Mouse (Mus musculus) naive thymus-derived CD4-positive, alpha-beta T cell, adult 2 months (primary cell): ENCODE data around the gene Ccdc92b.

Experiments
- DNase-seq: peaks from one replicate; pipeline ENCODE4 v3.0.0-alpha.2; 2011; ENCODE audit warnings: low read depth

Gene Ccdc92b

DNA sequence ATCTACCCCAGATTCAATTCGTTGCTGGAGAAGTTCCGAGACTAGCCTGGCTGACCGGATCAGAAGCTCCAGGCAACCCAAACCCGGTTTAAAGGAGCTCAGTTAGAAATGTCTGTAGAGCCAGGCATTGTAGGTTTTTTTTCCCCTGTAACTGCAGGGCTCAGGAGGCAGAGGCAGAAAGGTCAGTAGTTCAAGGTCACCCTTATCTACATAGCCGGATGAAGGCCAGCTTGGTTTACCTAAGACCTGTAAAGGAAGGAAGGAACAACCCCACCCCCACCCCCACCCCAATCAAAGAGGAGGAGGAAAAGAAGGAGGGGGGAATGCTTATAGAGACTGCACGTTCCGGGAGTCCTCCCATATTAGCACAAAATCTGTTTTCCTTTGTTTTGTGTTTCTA, 8.0 kb upstream of the Ccdc92b start:
- no peak for DNase-seq

DNA sequence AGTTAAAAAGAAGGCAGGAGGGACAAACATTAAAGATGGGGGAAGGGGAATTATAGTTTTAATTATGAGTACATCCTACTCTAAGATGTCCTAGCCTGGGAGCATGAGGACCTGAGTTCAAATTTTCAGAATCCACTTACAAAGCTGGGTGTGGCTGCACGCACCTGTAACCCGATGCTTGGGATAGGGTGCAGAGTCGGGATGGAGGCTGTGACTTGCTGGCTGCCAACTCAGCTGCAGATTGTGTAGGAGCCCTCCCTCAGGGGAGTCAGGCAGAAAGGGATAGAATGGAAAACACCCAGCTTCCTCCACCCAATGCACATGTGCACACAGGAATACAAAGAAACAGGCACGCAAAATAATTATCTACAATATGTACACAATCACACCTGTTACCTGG, 6.0 kb upstream of the Ccdc92b start:
- DNase-seq, result no peak

DNA sequence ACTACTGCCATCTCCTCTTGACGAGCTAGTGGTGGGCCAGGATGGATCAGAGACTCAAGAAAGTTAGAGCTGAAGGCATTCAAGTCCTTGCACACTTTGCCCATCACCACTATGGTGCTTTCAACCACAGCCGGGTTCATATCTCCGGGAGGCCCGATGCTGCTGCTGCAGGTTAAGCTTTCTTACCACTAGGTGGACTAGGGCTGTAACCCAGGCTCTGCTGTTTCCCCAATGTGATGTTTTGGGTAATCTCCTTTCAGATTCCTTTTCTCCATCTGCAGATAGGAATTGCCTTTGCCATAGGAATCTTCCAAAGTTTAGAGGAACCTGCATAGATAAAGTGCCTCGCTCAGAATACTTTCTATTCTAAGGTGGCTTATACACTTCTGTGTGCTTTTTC, 3.8 kb upstream of the Ccdc92b start:
- no peak for DNase-seq

DNA sequence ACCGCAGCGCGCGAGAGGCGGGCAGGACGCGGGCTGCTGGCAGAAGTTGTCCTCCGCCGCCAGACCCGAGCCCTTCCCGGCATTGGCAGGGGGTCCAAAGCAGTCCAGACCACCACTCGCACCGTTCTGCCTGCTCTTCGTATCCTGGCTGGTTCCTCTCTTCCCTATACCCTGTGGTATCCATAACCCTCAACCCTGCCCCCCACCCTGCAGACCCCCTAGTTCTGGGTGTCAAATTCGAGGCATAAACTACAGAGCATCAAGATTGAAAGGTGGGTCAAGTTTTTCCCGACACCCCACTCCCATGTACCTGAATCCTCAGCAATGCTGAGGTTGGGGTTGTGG, 523 bp downstream of the Ccdc92b start:
- no peak for DNase-seq

DNA sequence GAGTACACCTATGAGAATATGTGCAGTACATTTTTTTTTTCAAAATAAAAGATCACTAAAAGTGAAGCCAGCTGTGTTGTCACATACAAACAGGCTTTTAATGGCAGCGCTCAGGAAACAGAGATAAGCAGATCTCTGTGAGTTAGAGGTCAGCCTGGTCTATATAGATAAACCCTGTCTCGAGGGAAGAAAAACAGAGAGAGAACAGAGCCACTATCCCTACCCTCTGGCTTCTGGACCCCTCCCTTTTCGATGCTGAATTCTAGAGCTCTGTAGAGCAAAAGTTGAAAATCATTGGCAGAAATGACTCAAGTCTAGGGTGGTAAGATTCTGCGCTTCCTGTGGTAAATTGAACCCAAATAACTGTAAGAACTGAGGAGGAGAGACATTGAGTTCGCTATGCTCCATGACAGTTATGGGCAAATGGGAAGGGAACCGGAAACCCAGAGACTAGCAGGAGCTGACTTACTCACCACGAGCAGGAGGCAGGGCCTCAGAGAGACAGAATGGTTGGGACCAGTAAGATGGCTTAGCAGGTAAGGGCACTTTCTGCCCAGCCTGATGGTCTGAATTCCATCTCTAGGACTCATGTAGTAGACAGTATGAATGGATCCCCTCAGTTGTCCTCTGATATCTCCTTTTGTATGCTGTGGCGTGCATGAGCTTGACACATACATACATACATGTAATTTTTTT, 2.7 kb downstream of the Ccdc92b start:
- DNase-seq, result no peak

DNA sequence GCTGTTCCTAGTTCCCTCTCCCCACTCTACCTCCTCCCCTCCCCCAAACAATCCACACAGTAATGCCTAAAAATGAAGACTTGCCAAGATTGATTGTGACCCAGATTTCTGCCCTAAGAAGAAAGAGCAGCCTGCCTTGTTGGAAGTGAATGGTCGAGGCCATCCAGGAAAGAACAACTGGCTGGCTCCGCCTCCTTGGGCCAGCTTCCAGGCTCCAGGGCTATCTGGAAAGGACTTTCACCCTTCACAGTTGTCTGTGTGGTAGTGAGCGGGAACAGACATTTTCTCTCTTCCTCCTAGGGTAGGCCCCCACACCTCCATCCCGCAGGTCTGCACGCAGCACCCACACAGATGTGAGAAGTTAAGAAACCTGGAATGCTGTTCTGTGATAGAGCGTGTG, 4.3 kb downstream of the Ccdc92b start:
- DNase-seq, result no peak

DNA sequence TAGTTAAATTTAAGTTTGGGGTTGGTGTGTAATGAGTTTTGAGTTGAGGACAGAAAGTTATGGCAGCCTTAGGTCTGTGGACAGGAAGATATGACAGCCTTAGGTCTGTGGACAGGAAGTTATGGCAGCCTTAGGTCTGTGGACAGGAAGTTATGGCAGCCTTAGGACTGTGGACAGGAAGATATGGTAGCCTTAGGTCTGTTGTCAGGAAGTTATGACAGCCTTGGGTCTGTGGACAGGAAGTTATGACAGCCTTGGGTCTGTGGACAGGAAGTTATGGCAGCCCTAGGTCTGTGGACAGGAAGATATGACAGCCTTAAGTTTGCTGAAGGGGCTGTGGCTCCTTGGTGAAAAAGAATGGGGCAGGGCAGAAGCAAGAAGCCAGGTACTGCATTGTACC, 5.9 kb downstream of the Ccdc92b start:
- no peak for DNase-seq

DNA sequence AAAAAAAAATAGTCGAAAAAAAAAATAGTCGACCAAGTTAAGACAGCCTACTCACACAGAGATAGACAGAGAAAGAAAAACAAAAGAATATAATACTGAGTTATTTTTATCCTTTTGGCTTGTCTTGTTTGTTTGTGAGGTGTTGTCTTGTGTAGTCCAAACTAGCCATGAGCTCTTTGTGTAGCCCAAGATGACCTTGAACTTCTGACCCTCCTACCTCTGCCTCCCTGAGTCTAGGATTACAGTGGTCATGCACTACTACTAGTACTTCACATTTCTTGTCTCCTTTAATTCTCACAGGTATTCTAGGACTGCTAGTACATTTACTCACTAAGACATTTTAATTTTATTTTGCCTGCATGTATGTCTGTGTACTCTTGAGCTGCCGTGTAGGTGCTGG, 8.1 kb downstream of the Ccdc92b start:
- no peak for DNase-seq

DNA sequence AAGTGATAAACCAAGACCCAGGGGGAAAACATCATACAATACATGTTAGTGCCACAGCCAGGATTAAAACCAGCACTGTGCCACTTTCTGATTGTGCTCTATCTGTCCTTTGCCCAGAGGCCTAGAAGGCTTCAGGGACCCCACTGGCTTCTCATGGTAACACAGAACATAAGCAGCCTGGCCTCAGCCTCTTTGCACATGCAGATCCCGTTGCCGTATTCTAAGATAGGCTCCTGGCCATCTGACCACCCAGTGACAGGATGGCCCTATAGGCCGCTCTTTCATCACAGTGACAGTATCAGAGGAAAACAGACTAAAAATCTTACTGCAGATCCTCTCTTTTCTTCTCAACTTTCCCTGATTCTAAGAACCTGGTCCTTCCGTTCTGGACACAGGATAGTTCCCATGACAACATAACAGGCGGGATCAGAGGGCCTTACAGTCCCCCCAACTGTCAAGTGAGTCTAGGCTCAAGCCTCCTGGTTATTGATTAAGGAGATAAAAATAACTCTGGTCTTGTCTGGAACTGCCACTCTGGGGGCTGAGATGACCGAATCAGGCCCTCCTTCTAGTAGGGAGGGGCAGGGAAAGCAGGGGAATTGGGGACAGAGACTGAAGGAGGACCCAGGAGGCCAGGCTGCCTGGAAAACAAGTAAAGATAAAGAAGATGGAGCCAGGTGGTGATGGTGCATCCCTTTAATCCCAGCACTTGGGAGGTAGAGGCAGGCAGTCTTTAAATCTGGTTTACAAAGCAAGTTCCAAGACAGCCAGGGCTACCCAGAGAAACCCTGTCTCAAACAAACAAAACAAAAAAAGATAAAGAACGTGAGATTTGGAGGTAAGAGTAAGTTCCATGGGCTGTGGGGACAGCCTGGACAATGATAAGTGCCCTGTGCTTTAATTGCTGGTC, 12.7 kb downstream of the Ccdc92b start:
- no peak for DNase-seq

DNA sequence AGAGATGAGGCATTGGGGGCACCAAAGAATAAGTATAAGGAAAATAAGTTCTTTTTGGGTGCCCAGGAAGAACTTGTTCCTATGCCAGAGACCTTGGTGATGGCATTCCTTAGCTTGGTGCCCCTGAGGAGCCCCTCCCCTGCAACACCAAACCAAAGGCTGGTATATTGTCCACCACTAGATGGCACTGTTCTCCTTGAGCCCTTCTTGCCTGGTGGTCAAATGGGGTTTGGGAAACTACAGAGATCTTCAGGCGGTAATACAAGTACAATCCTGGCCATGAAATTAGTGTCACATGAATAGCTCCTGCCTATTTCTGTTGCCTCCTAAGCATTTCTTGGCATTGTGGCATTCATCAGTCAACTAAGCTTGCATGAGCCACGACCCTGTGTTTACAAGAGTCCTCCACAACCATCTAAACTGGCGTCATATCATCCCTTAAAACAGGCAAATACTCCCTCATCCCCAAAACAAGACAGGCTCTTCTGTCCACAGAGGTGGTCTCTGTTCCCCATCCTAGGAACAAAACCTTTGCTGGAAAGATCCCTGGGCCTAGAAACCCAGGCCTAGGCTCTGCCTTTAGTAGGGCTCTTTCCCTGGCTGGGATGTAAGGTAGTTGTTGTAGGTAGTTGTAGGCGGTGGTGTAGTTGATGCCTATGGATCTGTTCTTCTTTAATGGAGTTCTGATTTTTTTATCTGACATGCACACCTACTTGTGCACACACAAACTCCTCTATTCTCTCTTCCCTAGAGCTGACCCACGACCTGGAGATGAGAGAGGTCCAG, 15.3 kb downstream of the Ccdc92b start:
- DNase-seq, result peak; percentile 87

DNA sequence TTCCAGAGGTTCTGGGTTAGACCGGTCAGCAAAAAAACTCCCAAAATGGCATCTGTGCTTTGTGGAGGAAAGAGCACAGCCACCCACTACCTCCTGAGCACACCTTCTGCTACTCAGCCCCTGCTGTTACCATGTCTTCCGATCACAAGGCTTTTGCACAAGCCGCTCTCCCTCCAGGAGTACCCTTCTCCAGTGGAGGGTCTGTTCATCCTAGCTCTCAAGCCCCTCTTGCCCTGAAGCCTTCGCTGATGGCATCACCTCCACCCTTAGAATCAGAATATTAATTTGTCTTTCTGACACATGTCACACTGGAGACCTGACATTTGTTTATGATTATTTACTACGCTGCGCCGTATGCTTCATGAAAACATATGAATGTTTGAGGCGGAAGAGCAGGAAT, 18.1 kb downstream of the Ccdc92b start:
- DNase-seq, result no peak

DNA sequence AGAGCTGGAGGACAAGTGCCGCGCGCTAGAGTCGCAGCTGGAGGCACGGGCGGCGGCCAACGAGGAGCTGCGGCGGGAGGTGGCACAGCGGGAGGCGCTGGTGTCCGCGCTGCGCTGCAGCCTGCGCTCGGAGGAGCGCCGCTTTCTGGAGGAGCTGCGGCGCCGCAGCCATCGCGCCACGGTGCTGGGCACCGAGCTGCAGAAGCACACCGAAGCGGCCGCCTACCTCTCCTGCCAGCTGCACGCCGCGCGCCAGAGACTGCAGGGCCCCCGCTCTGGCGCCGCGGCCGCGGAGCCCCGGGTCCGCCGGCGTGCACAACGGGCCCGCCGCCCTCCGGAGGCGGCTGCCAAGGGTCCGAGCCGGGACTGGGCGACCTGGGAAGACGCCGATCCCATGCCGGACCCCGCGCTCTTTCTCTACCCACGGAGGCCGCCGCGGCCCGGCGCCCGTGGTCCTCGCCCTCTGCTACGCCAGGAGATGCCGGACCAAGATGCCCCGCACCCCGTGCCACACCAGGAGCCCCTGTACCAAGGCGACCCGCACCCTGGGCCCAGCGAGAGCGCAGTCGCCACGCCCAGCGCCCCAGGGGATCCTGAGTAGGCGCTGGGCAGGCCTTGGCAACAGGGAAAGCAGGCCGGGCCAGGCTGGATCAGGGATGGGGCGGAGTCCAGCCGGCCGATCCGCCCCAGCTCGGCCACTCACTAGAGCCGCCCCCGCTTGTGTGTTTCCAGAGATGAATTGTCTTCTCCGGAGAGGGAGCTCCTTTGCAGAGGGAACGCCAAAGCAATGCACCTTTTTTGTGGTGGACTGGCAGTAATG, 18.8 kb downstream of the Ccdc92b start:
- peak; percentile 60 for DNase-seq

DNA sequence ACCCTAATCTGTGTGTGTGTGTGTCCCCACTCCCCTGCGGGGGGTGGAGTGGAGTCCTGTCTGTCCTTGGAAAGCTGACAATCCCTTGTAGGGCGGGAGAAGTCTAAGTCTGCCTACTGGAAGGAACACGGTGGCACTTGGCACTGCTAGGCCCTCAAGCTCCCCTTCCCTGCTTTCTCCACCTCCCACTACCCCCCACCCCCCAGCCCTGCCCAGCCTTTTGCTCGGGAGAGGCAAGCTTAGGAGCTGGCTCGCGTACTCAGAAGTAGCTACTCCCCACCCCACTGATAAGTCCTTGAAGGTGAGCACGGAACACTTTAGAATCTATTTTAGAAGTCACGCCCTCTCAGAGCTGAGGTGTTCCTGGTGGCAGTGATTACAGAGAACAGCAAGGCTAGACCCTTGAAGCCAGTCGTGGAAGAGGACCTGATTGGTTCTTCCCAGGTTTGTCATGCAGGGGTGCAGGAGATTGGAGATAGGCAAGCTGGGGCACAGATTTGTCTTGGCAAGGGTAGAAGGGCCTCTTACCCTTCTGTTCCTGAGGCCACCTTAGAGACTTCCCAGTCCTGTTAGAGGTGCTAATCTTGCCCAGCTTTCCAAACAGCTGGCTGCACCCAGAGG, 19.5 kb downstream of the Ccdc92b start:
- no peak for DNase-seq

DNA sequence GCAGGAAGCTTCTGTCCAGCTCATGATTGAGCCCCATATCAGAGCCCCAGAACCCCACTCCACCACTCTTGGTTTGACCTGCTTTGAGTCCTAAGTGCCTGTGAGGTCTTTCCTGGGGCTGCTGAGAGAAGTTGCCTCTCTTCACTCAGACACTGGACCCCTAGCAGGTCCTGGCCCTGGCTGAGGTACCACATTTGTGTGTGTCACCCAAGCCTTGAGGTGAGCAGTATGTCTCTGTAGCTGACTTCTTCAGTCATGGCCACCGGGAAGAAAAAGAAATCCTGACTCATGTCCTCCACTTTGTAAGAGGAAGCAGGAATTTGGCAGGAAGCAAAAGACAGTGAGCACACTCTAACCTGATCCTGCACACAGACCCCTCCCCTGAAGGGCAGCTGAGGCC, 20.2 kb downstream of the Ccdc92b start:
- no peak for DNase-seq

DNA sequence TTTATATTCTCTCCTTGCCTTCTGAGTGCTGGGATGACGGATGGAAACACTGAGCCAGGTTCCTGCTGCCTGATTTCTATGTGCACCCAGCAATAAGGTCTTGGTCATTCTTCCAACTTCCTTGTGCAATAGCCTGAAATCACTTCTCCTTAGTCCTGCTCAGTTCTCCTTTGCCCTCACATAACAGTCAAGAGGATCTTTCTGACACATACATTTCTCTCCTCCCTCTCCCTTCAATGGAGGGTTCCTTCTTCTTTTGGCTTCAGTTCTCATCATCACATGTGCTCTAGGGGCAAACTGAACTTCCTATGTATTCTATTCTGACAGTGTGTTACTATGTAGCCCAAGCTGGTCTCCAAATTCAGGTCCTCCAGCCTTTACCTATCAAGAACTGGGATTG, 28.6 kb downstream of the Ccdc92b start:
- DNase-seq, result no peak

DNA sequence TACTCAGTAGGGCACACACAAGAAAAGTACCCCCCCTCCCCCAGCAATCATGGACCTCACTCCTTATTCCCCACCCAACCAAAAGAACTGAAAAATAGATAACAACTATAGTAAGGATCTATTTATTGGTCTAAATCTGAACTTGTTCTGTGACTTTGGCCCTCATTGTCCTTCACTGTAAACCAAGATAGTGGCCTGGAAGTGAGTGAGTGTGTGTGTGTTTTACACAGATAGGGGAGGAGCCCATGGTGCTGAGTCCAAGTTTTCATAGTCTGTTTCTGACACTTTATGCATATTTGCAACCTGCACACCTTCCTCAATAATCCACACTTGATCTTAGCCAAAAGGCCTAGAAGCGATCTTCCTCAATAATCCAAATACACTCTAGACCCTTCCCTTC, 29.3 kb downstream of the Ccdc92b start:
- DNase-seq, result no peak

DNA sequence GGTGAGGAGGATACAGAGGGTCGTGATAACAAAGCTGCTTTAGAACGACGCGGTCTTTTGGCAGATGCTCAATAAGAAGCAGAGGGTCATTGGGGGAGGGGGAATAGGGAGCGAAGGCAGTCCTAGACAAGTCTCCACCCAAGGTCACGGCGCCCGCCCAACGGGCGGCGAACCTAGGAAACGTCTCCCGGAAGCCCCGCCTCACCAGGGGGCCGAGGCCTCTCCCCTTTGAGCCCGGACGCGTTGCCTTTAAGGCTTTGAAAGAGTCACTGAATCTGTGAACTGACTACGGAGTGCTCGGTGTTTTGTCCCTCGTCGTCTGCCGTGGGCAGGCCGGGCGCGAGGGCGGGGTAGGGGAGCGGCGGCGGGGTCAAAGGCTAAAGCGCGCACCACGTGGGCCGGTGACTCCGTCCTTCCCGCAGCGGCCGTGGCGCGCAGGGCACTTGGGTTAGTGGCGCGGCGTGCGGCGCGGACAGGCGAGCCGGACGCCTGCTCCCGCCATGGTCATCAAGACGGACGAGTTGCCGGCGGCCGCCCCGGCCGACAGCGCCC, 29.8 kb downstream of the Ccdc92b start, which contains the start of gene Cluh:
Gene Cluh, plus strand, starts transcription at position 401 of the 552 bp plus-strand sequence.
- peak; percentile 93 for DNase-seq

DNA sequence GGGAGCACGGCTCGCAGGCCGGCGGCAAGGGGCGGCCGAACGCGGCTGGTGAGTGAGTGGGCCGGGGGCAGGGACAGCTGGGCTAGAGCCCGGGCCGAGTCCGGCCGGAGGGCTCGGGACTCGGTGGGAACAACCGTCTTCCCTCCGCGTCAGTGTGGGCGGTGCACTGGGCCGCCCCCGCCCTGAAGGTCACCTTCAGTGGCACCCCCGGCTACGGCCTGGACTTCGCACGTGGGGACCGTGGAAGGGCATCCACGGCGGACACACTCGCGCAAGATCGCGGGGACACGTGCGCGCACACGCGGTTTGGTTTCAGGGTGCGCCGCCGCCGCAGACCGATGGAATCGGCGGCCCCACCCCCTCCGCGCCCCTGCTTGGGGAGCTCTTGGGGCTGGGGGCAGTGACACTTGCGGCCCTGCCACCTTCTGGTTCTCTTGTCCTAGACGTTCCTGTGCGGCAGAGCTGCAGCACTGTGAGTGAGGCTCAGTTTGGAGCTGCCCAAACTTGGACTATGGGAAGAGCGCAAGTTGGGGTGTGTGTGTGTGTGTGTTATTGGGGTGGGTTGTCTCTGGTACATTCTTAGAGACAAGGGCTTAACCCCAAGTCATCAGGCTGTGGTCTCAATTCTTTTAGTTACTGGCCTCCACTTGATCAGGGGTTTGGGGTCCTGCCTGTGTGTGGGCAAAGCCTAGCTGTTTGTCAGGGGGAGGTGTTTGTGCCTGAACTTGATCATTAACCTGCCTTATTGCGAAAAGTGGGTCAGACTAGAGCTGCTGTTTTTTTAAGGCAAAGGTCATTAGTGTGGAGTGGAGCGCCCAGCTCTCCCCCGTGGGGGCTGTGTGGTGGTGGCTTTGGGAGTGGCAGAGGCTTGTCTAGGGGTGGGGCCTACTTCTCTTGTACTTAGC, 30.5 kb downstream of the Ccdc92b start:
- peak; percentile 42 for DNase-seq

DNA sequence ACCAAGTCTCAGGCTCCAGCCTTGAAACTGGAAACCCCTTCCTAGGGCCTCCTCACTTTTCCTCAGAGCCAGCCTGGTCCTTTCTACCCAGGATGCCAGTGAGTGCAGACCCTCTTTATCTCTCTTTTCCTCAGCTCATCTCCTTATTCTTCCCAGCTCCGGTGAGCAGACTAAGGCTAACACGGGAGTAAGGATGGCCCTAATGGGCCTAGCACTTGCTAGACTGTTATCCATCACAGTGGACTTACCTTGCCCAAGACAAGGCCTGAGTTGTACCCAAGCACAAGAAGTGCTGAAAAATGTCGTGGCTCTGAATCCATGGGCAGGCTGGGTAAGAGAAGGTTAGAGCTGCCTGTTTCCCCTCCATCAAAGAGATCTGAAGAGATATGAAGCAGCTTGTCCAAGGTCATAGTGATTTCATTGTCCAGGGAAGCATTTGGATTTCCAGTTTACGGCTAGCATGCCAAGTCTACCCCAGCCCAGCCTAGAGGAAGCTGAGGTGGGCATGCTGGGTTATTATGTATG, 31.2 kb downstream of the Ccdc92b start:
- no peak for DNase-seq

DNA sequence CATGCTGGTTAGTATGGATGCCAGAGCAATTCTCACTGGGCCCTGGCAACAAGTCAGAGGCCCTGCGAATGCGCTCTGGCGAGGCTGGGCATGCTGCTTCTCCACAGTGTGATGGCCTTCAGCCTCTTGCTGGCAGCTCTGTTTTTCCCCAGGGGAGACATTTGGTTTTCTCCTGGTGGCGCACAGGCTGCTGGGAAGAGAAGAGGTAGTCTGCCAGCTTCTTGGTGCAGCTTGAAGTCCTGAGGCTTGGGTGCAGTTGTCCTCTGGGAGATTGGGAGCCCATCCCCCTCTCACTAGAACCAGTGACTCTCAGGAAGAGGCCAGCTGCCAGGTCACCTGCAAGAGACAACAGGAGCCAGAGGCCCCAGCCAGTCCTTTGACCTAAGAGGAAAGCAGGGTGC, 33.4 kb downstream of the Ccdc92b start:
- DNase-seq, result no peak
